Mouse (Mus musculus): ENCODE measurements around the gene Fbxo21. TPM values are rescaled to one million over a fixed set of nuclear protein-coding genes. Genes with fewer than 3 reads are reported as not detected.

Fbxo21 gene
- total RNA-seq (2023) = 10 to 100 TPM; 31.1 to 36.2 TPM

GRCm38 (mm10) chr5:117976657-117977500 is at the start of gene Fbxo21:
Gene Fbxo21, plus strand, starts transcription at chr5:117976730.

GRCm38 (mm10) chr5:118027698-118028190 is 51.2 kb downstream of the Fbxo21 start, which contains the start of gene Tesc:
Gene Tesc, plus strand, starts transcription at chr5:118027743.

Other genes starting within 250 kb of the Fbxo21 start
- gene Nos1, start 195.7 kb upstream of the Fbxo21 start, total RNA-seq (2023) = under 1 TPM in 1 of 2 experiments, not detected in 1; 0.30 TPM
- 10 to 100 TPM; 32.9 to 35.1 TPM for gene Tesc, start 51.0 kb downstream of the Fbxo21 start, total RNA-seq (2023)
- gene Fbxw8, start 178.7 kb downstream of the Fbxo21 start, total RNA-seq (2023) = 1 to 10 TPM; 6.8 to 9.6 TPM
- gene Hrk, start 187.9 kb downstream of the Fbxo21 start, total RNA-seq (2023) = not detected